24 mouse cellular contexts compared by ENCODE assay signal in genomic region chr1:192993491-192993890, GRCm38 (mm10). TPM values are rescaled to one million over a fixed set of nuclear protein-coding genes. Genes with fewer than 3 reads are reported as not detected.
DNase-seq lines count a peak whose midpoint lies in the region; ATAC-seq and TF ChIP-seq lines count a peak whose summit lies in the region.
"Had no signal": no experiment of that assay in that cellular context is flagged by ENCODE, and none has a peak within 500 bp of the region (broad histone marks: within the 10 kb centered on the region; RNA-seq: fewer than 3 reads in every experiment).

No protein-coding gene starts in this region.

- peaks cover 70% of the 10 kb centered on the region for H3K4me1 ChIP-seq in erythroblast, embryonic 14.5 days (ENCODE audit: control insufficient read depth)
- H3K4me1 ChIP-seq in intestine, postnatal 0 days (replicated peaks; ENCODE audit: control insufficient read depth, insufficient read depth, low read length) = no peaks in the 10 kb centered on the region; the same call in 1 of the 2 replicates
- H3K4me1 ChIP-seq in liver, embryonic 14.5 days (replicated peaks; ENCODE audit: control insufficient read depth in 2 of 2, insufficient read depth in 2 of 2, low read length in 1 of 2) = peaks cover 35% of the 10 kb centered on the region in 2 experiments
- H3K4me1 ChIP-seq: embryonic facial prominence, embryonic 10.5 days; forebrain, embryonic 12.5 days; heart, embryonic 15.5 days; lung, embryonic 15.5 days; midbrain, embryonic 15.5 days; neural tube, embryonic 12.5 days had no signal

- no peaks in the 10 kb centered on the region for H3K9me3 ChIP-seq in erythroblast, embryonic 14.5 days (ENCODE audit: control insufficient read depth, low read length)
- no peaks in the 10 kb centered on the region for H3K9me3 ChIP-seq in intestine, postnatal 0 days (ENCODE audit: control insufficient read depth)
- H3K9me3 ChIP-seq in liver, embryonic 14.5 days (ENCODE audit: control insufficient read depth, low read length) = no peaks in the 10 kb centered on the region
- H3K9me3 ChIP-seq: embryonic facial prominence, embryonic 10.5 days; forebrain, embryonic 12.5 days; heart, embryonic 15.5 days; lung, embryonic 15.5 days; midbrain, embryonic 15.5 days; neural tube, embryonic 12.5 days had no signal

- H3K27me3 ChIP-seq in erythroblast, embryonic 14.5 days (ENCODE audit: control insufficient read depth) = no peaks in the 10 kb centered on the region
- H3K27me3 ChIP-seq in intestine, postnatal 0 days (replicated peaks; ENCODE audit: control insufficient read depth, insufficient read depth, low read length) = no peaks in the 10 kb centered on the region
- no peaks in the 10 kb centered on the region for H3K27me3 ChIP-seq in liver, embryonic 14.5 days (ENCODE audit: control insufficient read depth, insufficient read depth, low read length)
- H3K27me3 ChIP-seq: forebrain, embryonic 12.5 days; heart, embryonic 15.5 days; lung, embryonic 15.5 days; midbrain, embryonic 15.5 days; neural tube, embryonic 12.5 days had no signal

- peaks cover 39% of the 10 kb centered on the region for H3K36me3 ChIP-seq in erythroblast, embryonic 14.5 days (ENCODE audit: control insufficient read depth)
- no peaks in the 10 kb centered on the region for H3K36me3 ChIP-seq in intestine, postnatal 0 days (ENCODE audit: control insufficient read depth, insufficient read depth)
- no peaks in the 10 kb centered on the region for H3K36me3 ChIP-seq in liver, embryonic 14.5 days (replicated peaks; ENCODE audit: control insufficient read depth, insufficient read depth, low read depth)
- H3K36me3 ChIP-seq: embryonic facial prominence, embryonic 10.5 days; forebrain, embryonic 12.5 days; heart, embryonic 15.5 days; lung, embryonic 15.5 days; midbrain, embryonic 15.5 days; neural tube, embryonic 12.5 days had no signal

- no peak for TF ChIP-seq CTCF in intestine, postnatal 0 days (IDR thresholded peaks at IDR 0.05; ENCODE audit: low read depth)
- no peak for TF ChIP-seq CTCF in liver, embryonic 14.5 days (IDR thresholded peaks at IDR 0.05; ENCODE audit: low read depth)

- no peak overlapping the region for H3K27ac ChIP-seq in intestine, postnatal 0 days (ENCODE audit: low read depth, low read length)
- H3K27ac ChIP-seq in liver, embryonic 14.5 days = peak overlapping the region; percentile 88
- H3K27ac ChIP-seq: embryonic facial prominence, embryonic 10.5 days; forebrain, embryonic 12.5 days; heart, embryonic 15.5 days; hindbrain, embryonic 14.5 days; lung, embryonic 15.5 days; macrophage; midbrain, embryonic 15.5 days; neural tube, embryonic 12.5 days had no signal

- ATAC-seq in erythroblast, adult 5-6 weeks (replicated peaks; ENCODE audit: low FRiP score, poor library complexity, severe bottlenecking) = no peak
- peak; percentile 67; the same call in 1 of the 2 replicates for ATAC-seq in intestine, postnatal 0 days
- ATAC-seq in liver, embryonic 14.5 days (ENCODE audit: insufficient read depth) = peak; percentile 84
- ATAC-seq: inflammation-experienced regulatory T-cells, adult 6 months; midbrain, embryonic 15.5 days had no signal

- TF ChIP-seq EP300 in liver, embryonic 14.5 days (IDR thresholded peaks at IDR 0.05; ENCODE audit: low read depth) = no peak

- peak overlapping the region; percentile 36 for H3K4me3 ChIP-seq in erythroblast, embryonic 14.5 days (replicated peaks)
- no peak overlapping the region for H3K4me3 ChIP-seq in intestine, postnatal 0 days (ENCODE audit: low read depth, low read length)
- H3K4me3 ChIP-seq in liver, embryonic 14.5 days (ENCODE audit: insufficient read depth in 1 of 2, low read depth in 2 of 2, low read length in 2 of 2) = peak overlapping the region in 1 of 2 experiments; percentile 17; a peak in 2 of 4 replicates
- H3K4me3 ChIP-seq: embryonic facial prominence, embryonic 10.5 days; forebrain, embryonic 12.5 days; heart, embryonic 15.5 days; lung, embryonic 15.5 days; midbrain, embryonic 15.5 days; neural tube, embryonic 12.5 days had no signal

- H3K9ac ChIP-seq in intestine, postnatal 0 days (ENCODE audit: low read depth, low read length) = no peak overlapping the region
- H3K9ac ChIP-seq in liver, embryonic 14.5 days (replicated peaks) = peak overlapping the region; percentile 27
- H3K9ac ChIP-seq: forebrain, embryonic 12.5 days; heart, embryonic 15.5 days; hindbrain, embryonic 14.5 days; lung, embryonic 15.5 days; midbrain, embryonic 15.5 days; neural tube, embryonic 12.5 days had no signal

- no peak overlapping the region for H3K4me2 ChIP-seq in intestine, postnatal 0 days (replicated peaks; ENCODE audit: low read depth)
- peak overlapping the region; percentile 64 for H3K4me2 ChIP-seq in liver, embryonic 14.5 days (ENCODE audit: low read depth)
- H3K4me2 ChIP-seq: forebrain, embryonic 12.5 days; heart, embryonic 15.5 days; hindbrain, embryonic 14.5 days; lung, embryonic 15.5 days; midbrain, embryonic 15.5 days; neural tube, embryonic 12.5 days had no signal

- peak in 2 of 3 experiments; percentile 52 to 56 for DNase-seq in liver, embryonic 14.5 days (ENCODE audit: low read depth in 3 of 3, low spot score in 3 of 3)
- no peak for DNase-seq in thymus, postnatal 4 days
- no peak for DNase-seq in adrenal gland, adult 18-20 months (ENCODE audit: low spot score in 2 of 2)
- DNase-seq in testis, postnatal 10 days (ENCODE audit: low spot score) = no peak
- DNase-seq: adrenal gland, postnatal 25 days; cerebellum, adult 11-12 months; cerebellum, postnatal 10 days; gastrocnemius, postnatal 36 days; heart, postnatal 36 days; kidney, postnatal 36 days; retina, postnatal 1 day; right cerebral cortex, postnatal 4 days had no signal

RNA-seq across cellular contexts. Expression of gene Syt14, which starts 42.1 kb away (rescaled TPM):
- 0.41 and 0.53 TPM in 2 replicates for polyA plus RNA-seq in erythroblast, embryonic 14.5 days (2012)
- 17.1 and 18.8 TPM in 2 replicates for total RNA-seq in erythroblast, adult 5-6 weeks (2015; ENCODE audit: low replicate concordance)
- 31.9 and 41.0 TPM in 2 replicates for total RNA-seq in erythroblast, adult 5-6 weeks (2017; ENCODE audit: low replicate concordance)
- polyA plus RNA-seq in intestine, postnatal 0 days (2015; fragmentation: Nextera tagmentation; extraction: Ambion mirVana) = 0.73 and 0.75 TPM in 2 replicates
- polyA plus RNA-seq in liver, embryonic 14.5 days (2012; rRNA removed) = 3.5 and 4.8 TPM in 2 replicates
- polyA plus RNA-seq in liver, embryonic 14.5 days (2014; fragmentation: Nextera tagmentation; extraction: Ambion mirVana) = 4.7 and 5.2 TPM in 2 replicates
- 1 to 10 TPM; 5.8 to 6.9 TPM for total RNA-seq in adrenal gland, adult 18-20 months (2021)
- polyA plus RNA-seq: inflammation-experienced regulatory T-cells, adult 6 months; macrophage had no signal

Comparison
In these comparisons a context has a peak if more than half of its experiments do, and no peak if none do; other contexts are left out.
1. DNase-seq: peak in liver, embryonic 14.5 days (2 of 3); none in thymus, postnatal 4 days (single experiment), adrenal gland, adult 18-20 months (0 of 2) and testis, postnatal 10 days (single experiment).